Mouse (Mus musculus): Measurements from ENCODE around the gene Ncoa3. TPM values are rescaled to one million over a fixed set of nuclear protein-coding genes. Genes with fewer than 3 reads are reported as not detected.
A peak's percentile ranks its signal among the peaks of the same experiment; 100 is the strongest.

Ncoa3 gene
- polyA plus RNA-seq, 1 experiment from 2014 or later = 8.1 TPM

GRCm38 (mm10) chr2:165976186-165976585, 16.2 kb upstream of the Ncoa3 start:
- no peak for ATAC-seq
- Histone ChIP-seq H3K4me2 (no peak overlapping the region), H3K4me1 (peaks cover 19% of the 10 kb centered on the region), H3K9ac (no peak overlapping the region), H3K36me3 (no peaks in the 10 kb centered on the region), H3K27ac (no peak overlapping the region), H3K4me3 (no peak overlapping the region), H3K9me3 (replicated peaks) (no peaks in the 10 kb centered on the region; the same call in 1 of the 2 replicates), H3K27me3 (replicated peaks) (no peaks in the 10 kb centered on the region)
- WGBS (ENCODE audit: insufficient replicate concordance) = 64% methylated on average over 3 of the region's 3 CpGs

- no peak overlapping the region for H3K27ac ChIP-seq
- peaks cover 23% of the 10 kb centered on the region for H3K4me1 ChIP-seq
- H3K4me2 ChIP-seq = no peak overlapping the region
- 27% methylated on average over 5 of the region's 5 CpGs for WGBS (ENCODE audit: insufficient replicate concordance)
- no peaks in the 10 kb centered on the region; the same call in 1 of the 2 replicates for H3K9me3 ChIP-seq (replicated peaks)
- ATAC-seq = peak; percentile 49; the same call in 1 of the 2 replicates
- no peak overlapping the region for H3K9ac ChIP-seq
- H3K27me3 ChIP-seq (replicated peaks) = no peaks in the 10 kb centered on the region
- H3K4me3 ChIP-seq = no peak overlapping the region
- no peaks in the 10 kb centered on the region for H3K36me3 ChIP-seq
Measured at GRCm38 (mm10) chr2:165976874-165977273, 15.6 kb upstream of the Ncoa3 start.

DNA sequence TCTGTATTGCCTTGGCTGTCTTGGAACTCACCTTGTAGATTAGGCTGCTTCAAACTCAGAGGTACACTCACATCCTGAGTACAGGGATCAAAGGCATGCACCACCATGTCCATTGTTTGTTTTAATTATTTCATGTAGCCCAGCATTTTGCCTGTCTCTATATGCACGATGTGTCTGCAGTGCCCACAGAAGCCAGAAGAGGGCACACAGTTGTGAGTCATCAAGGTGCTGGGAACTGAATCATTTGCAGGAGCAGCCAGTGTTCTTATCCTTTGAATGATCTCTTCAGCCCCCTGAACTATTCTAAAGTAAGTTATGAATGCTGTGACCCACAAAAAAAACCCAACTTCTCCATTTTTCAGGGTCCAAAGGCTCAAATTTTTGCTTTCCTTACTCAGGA, 14.3 kb upstream of the Ncoa3 start:
- Histone ChIP-seq H3K27me3 (replicated peaks) (no peaks in the 10 kb centered on the region), H3K4me3 (no peak overlapping the region), H3K27ac (no peak overlapping the region), H3K9ac (no peak overlapping the region), H3K9me3 (replicated peaks) (no peaks in the 10 kb centered on the region; the same call in 1 of the 2 replicates), H3K36me3 (no peaks in the 10 kb centered on the region), H3K4me2 (no peak overlapping the region), H3K4me1 (peaks cover 35% of the 10 kb centered on the region)
- WGBS (ENCODE audit: insufficient replicate concordance) = 85% methylated on average over 1 of the region's 1 CpGs
- no peak for ATAC-seq

DNA sequence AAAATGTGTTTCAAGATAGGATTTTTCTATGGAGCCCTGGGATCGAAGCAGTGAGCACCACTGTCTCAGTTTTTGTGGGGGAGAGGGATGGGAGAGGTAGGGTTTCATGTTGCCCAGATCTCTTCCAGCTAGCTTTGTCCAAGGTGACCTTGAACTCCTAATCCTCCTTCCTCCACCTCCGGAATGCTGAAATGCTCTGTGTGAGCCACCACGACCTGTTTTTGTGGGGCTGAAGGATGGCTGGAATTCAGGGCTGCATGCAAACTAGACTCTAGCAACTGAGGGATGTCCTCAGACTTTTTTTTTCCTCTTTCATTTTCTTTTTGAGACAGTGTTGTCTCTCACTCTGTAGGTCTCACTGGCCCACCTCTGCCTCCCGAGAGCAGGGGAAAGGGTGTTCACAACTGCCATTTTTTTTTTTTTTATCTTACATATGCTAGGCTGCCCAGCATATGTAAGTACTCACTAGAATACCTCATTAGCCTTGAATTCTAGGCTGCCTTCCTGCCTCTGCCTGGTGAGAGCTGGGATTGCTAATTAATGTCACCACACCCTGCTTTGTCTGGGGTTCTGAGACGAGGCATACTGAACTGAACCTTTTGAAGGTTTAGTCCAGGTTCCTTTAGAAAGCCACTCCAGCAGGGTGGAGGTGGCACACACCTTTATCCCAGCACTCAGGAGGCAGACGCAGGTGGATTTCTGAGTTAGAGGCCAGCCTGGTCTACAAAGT, 11.0 kb upstream of the Ncoa3 start:
- Histone ChIP-seq H3K4me3 (no peak overlapping the region), H3K36me3 (no peaks in the 10 kb centered on the region), H3K4me1 (peaks cover 44% of the 10 kb centered on the region), H3K9ac (no peak overlapping the region), H3K4me2 (no peak overlapping the region), H3K27me3 (replicated peaks) (no peaks in the 10 kb centered on the region), H3K27ac (no peak overlapping the region; the same call in 1 of the 2 replicates), H3K9me3 (replicated peaks) (no peaks in the 10 kb centered on the region; the same call in 1 of the 2 replicates)
- WGBS (ENCODE audit: insufficient replicate concordance) = 55% methylated on average over 6 of the region's 6 CpGs
- no peak for ATAC-seq

- Histone ChIP-seq H3K27ac (peak overlapping the region; percentile 85), H3K4me3 (peak overlapping the region; percentile 37), H3K27me3 (replicated peaks) (no peaks in the 10 kb centered on the region), H3K4me2 (peak overlapping the region; percentile 64), H3K9me3 (replicated peaks) (no peaks in the 10 kb centered on the region; the same call in 1 of the 2 replicates), H3K36me3 (no peaks in the 10 kb centered on the region), H3K9ac (0 out of 2 replicates have a peak overlapping the region, but pooled peaks have one; percentile 14), H3K4me1 (peaks cover 44% of the 10 kb centered on the region)
- ATAC-seq = peak; percentile 91
- 16% methylated on average over 16 of the region's 16 CpGs for WGBS (ENCODE audit: insufficient replicate concordance)
Measured at GRCm38 (mm10) chr2:165982512-165983389, 9.7 kb upstream of the Ncoa3 start.

GRCm38 (mm10) chr2:165984318-165984717, 8.1 kb upstream of the Ncoa3 start:
- ATAC-seq = no peak
- no peak overlapping the region for H3K4me3 ChIP-seq
- no peaks in the 10 kb centered on the region for H3K36me3 ChIP-seq
- no peak overlapping the region for H3K9ac ChIP-seq
- peaks cover 45% of the 10 kb centered on the region for H3K4me1 ChIP-seq
- no peaks in the 10 kb centered on the region for H3K9me3 ChIP-seq (replicated peaks)
- no peak overlapping the region for H3K27ac ChIP-seq
- no peaks in the 10 kb centered on the region for H3K27me3 ChIP-seq (replicated peaks)
- WGBS (ENCODE audit: insufficient replicate concordance) = 58% methylated on average over 1 of the region's 1 CpGs
- H3K4me2 ChIP-seq = no peak overlapping the region

DNA sequence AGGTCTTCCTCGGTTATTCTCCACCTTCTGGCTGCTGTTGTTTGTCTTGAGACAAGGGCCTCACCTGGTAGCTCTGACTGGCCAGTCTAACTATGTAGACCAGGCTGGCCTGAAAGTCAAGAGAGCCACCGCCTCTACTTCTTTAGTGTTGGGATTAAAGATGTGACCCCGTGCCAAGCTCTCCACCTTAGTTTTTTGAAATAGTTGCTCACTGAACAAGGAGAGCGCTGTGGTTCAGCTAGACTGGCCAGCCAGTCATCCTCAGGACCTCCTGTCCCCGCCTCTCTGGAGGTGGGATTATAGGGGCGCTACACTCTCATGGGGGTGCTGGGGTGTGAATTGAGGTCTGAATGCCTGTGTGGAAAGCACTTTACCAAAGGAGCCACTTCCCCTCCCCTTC, 7.5 kb upstream of the Ncoa3 start:
- 77% methylated on average over 6 of the region's 6 CpGs for WGBS (ENCODE audit: insufficient replicate concordance)
- Histone ChIP-seq H3K9ac (no peak overlapping the region), H3K36me3 (no peaks in the 10 kb centered on the region), H3K27me3 (replicated peaks) (no peaks in the 10 kb centered on the region), H3K4me3 (no peak overlapping the region), H3K4me1 (peaks cover 45% of the 10 kb centered on the region), H3K4me2 (no peak overlapping the region), H3K27ac (no peak overlapping the region), H3K9me3 (replicated peaks) (no peaks in the 10 kb centered on the region)
- no peak for ATAC-seq

DNA sequence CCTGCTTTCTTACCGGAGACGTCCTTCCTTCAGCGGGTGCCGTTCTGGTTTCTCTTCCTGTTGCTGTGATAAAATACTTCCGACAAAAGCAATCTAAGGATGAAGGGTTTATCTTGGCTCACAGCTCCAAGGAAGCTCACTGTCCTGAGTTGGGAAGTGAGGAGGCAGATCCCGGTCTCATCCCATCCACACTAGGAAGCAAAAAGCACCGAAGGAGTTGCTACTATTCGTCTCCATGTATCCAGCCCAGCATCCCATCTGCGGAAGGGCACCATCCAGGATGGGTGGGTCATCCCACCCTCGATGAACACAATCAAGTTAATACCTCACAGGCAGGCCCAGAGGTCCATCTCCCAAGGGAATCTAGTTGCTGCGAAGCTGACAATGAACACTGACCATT, 6.9 kb upstream of the Ncoa3 start:
- H3K4me3 ChIP-seq = no peak overlapping the region
- peaks cover 48% of the 10 kb centered on the region for H3K4me1 ChIP-seq
- WGBS (ENCODE audit: insufficient replicate concordance) = 66% methylated on average over 11 of the region's 11 CpGs
- H3K36me3 ChIP-seq = no peaks in the 10 kb centered on the region
- H3K27ac ChIP-seq = no peak overlapping the region
- H3K9me3 ChIP-seq (replicated peaks) = no peaks in the 10 kb centered on the region
- H3K27me3 ChIP-seq (replicated peaks) = no peaks in the 10 kb centered on the region
- no peak overlapping the region for H3K9ac ChIP-seq
- no peak overlapping the region for H3K4me2 ChIP-seq
- no peak for ATAC-seq

GRCm38 (mm10) chr2:165986921-165987453, 5.4 kb upstream of the Ncoa3 start:
- ATAC-seq = no peak
- H3K27me3 ChIP-seq (replicated peaks) = no peaks in the 10 kb centered on the region
- no peaks in the 10 kb centered on the region for H3K36me3 ChIP-seq
- WGBS (ENCODE audit: insufficient replicate concordance) = 4% methylated on average over 23 of the region's 23 CpGs
- peaks cover 43% of the 10 kb centered on the region for H3K4me1 ChIP-seq
- peak overlapping the region; percentile 53 for H3K4me3 ChIP-seq
- H3K27ac ChIP-seq = peak overlapping the region; percentile 48
- peak overlapping the region; percentile 63 for H3K9ac ChIP-seq
- H3K9me3 ChIP-seq (replicated peaks) = no peaks in the 10 kb centered on the region
- peak overlapping the region; percentile 75 for H3K4me2 ChIP-seq

GRCm38 (mm10) chr2:165993173-165993900, 901 bp downstream of the Ncoa3 start:
- peaks cover 5% of the 10 kb centered on the region; the same call in 1 of the 2 replicates for H3K36me3 ChIP-seq
- no peak; the same call in 1 of the 2 replicates for ATAC-seq
- peak overlapping the region; percentile 62 for H3K27ac ChIP-seq
- H3K4me3 ChIP-seq = peak overlapping the region; percentile 87
- H3K9ac ChIP-seq = peak overlapping the region; percentile 92
- peaks cover 27% of the 10 kb centered on the region for H3K4me1 ChIP-seq
- H3K4me2 ChIP-seq = peak overlapping the region; percentile 99
- peaks cover 20% of the 10 kb centered on the region for H3K27me3 ChIP-seq (replicated peaks)
- peaks cover 6% of the 10 kb centered on the region; the same call in 1 of the 2 replicates for H3K9me3 ChIP-seq (replicated peaks)
- 2% methylated on average over 35 of the region's 35 CpGs for WGBS (ENCODE audit: insufficient replicate concordance)

DNA sequence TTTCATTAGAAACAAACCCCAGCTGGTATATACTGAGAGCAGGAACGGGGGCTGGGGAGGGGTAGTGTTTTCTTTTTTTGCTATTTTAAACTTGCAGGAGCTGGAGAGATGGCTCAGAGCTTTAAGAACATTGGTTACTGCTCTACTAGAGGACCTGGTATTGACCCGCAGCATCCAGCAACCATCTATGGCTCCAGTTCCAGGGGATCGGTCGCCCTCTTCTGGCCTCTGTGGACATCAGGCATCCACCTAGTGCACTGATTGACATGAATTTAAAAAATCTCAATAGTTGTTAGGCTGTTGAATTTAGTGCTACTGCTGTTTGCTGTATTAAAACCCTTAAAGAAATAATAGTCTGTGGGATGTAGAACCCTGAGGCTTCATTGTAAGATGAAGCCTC, 1.9 kb downstream of the Ncoa3 start:
- H3K27ac ChIP-seq = no peak overlapping the region
- 0 out of 2 replicates have a peak overlapping the region, but pooled peaks have one; percentile 99 for H3K4me2 ChIP-seq
- no peak overlapping the region for H3K9ac ChIP-seq
- no peak for ATAC-seq
- peaks cover 6% of the 10 kb centered on the region; the same call in 1 of the 2 replicates for H3K9me3 ChIP-seq (replicated peaks)
- peaks cover 33% of the 10 kb centered on the region for H3K4me1 ChIP-seq
- peaks cover 20% of the 10 kb centered on the region for H3K27me3 ChIP-seq (replicated peaks)
- peaks cover 5% of the 10 kb centered on the region; the same call in 1 of the 2 replicates for H3K36me3 ChIP-seq
- WGBS (ENCODE audit: insufficient replicate concordance) = 91% methylated on average over 4 of the region's 4 CpGs
- H3K4me3 ChIP-seq = no peak overlapping the region; the same call in 1 of the 2 replicates
